Mouse (Mus musculus): Measurements from ENCODE around the gene Ush1c.
A peak's percentile ranks its signal among the peaks of the same experiment; 100 is the strongest.

Gene Ush1c

GRCm38 (mm10) chr7:46238346-46238745 lies at the start of gene Ush1c:
Gene Ush1c, minus strand, starts transcription at chr7:46238503.
- Histone ChIP-seq H3K36me3 (ENCODE audit: control insufficient read depth, insufficient read depth, low read length, poor library complexity, severe bottlenecking) (no peaks in the 10 kb centered on the region), H3K27me3 (ENCODE audit: control insufficient read depth, insufficient read depth, low read length, poor library complexity, severe bottlenecking) (no peaks in the 10 kb centered on the region)
- DNase-seq (ENCODE audit: low read depth, low spot score): no peak

- H3K36me3 ChIP-seq (ENCODE audit: control insufficient read depth, insufficient read depth, low read length, poor library complexity, severe bottlenecking): no peaks in the 10 kb centered on the region
- no peak for DNase-seq (ENCODE audit: low read depth, low spot score)
- no peaks in the 10 kb centered on the region for H3K27me3 ChIP-seq (ENCODE audit: control insufficient read depth, insufficient read depth, low read length, poor library complexity, severe bottlenecking)
These were observed 48.7 kb upstream of the Ush1c start for GRCm38 (mm10) chr7:46287051-46287450.

- Histone ChIP-seq H3K36me3 (ENCODE audit: control insufficient read depth, insufficient read depth, low read length, poor library complexity, severe bottlenecking) (no peaks in the 10 kb centered on the region), H3K27me3 (ENCODE audit: control insufficient read depth, insufficient read depth, low read length, poor library complexity, severe bottlenecking) (no peaks in the 10 kb centered on the region)
- no peak for DNase-seq (ENCODE audit: low read depth, low spot score)
These were observed 48.1 kb upstream of the Ush1c start for GRCm38 (mm10) chr7:46286391-46286790.

- DNase-seq (ENCODE audit: low read depth, low spot score): no peak
- H3K36me3 ChIP-seq (ENCODE audit: control insufficient read depth, insufficient read depth, low read length, poor library complexity, severe bottlenecking): no peaks in the 10 kb centered on the region
- no peaks in the 10 kb centered on the region for H3K27me3 ChIP-seq (ENCODE audit: control insufficient read depth, insufficient read depth, low read length, poor library complexity, severe bottlenecking)
These were observed 47.0 kb upstream of the Ush1c start for GRCm38 (mm10) chr7:46285161-46285839.

GRCm38 (mm10) chr7:46283681-46284080 lies 45.4 kb upstream of the Ush1c start:
- Histone ChIP-seq H3K27me3 (ENCODE audit: control insufficient read depth, insufficient read depth, low read length, poor library complexity, severe bottlenecking) (no peaks in the 10 kb centered on the region), H3K36me3 (ENCODE audit: control insufficient read depth, insufficient read depth, low read length, poor library complexity, severe bottlenecking) (no peaks in the 10 kb centered on the region)
- DNase-seq (ENCODE audit: low read depth, low spot score): no peak

GRCm38 (mm10) chr7:46282276-46282675 lies 44.0 kb upstream of the Ush1c start:
- DNase-seq (ENCODE audit: low read depth, low spot score): no peak
- H3K27me3 ChIP-seq (ENCODE audit: control insufficient read depth, insufficient read depth, low read length, poor library complexity, severe bottlenecking): no peaks in the 10 kb centered on the region
- H3K36me3 ChIP-seq (ENCODE audit: control insufficient read depth, insufficient read depth, low read length, poor library complexity, severe bottlenecking): no peaks in the 10 kb centered on the region

- Histone ChIP-seq H3K27me3 (ENCODE audit: control insufficient read depth, insufficient read depth, low read length, poor library complexity, severe bottlenecking) (no peaks in the 10 kb centered on the region), H3K36me3 (ENCODE audit: control insufficient read depth, insufficient read depth, low read length, poor library complexity, severe bottlenecking) (no peaks in the 10 kb centered on the region)
- no peak for DNase-seq (ENCODE audit: low read depth, low spot score)
These were observed 42.6 kb upstream of the Ush1c start for GRCm38 (mm10) chr7:46280896-46281295.

GRCm38 (mm10) chr7:46279946-46280345 lies 41.6 kb upstream of the Ush1c start:
- Histone ChIP-seq H3K27me3 (ENCODE audit: control insufficient read depth, insufficient read depth, low read length, poor library complexity, severe bottlenecking) (no peaks in the 10 kb centered on the region), H3K36me3 (ENCODE audit: control insufficient read depth, insufficient read depth, low read length, poor library complexity, severe bottlenecking) (no peaks in the 10 kb centered on the region)
- peak; percentile 85 for DNase-seq (ENCODE audit: low read depth, low spot score)

GRCm38 (mm10) chr7:46276156-46276555 lies 37.9 kb upstream of the Ush1c start:
- no peak for DNase-seq (ENCODE audit: low read depth, low spot score)
- H3K36me3 ChIP-seq (ENCODE audit: control insufficient read depth, insufficient read depth, low read length, poor library complexity, severe bottlenecking): no peaks in the 10 kb centered on the region
- no peaks in the 10 kb centered on the region for H3K27me3 ChIP-seq (ENCODE audit: control insufficient read depth, insufficient read depth, low read length, poor library complexity, severe bottlenecking)

- Histone ChIP-seq H3K36me3 (ENCODE audit: control insufficient read depth, insufficient read depth, low read length, poor library complexity, severe bottlenecking) (no peaks in the 10 kb centered on the region), H3K27me3 (ENCODE audit: control insufficient read depth, insufficient read depth, low read length, poor library complexity, severe bottlenecking) (no peaks in the 10 kb centered on the region)
- peak; percentile 6 for DNase-seq (ENCODE audit: low read depth, low spot score)
These were observed 13.5 kb upstream of the Ush1c start for GRCm38 (mm10) chr7:46251841-46252240.

GRCm38 (mm10) chr7:46247606-46248005 lies 9.3 kb upstream of the Ush1c start:
- Histone ChIP-seq H3K27me3 (ENCODE audit: control insufficient read depth, insufficient read depth, low read length, poor library complexity, severe bottlenecking) (no peaks in the 10 kb centered on the region), H3K36me3 (ENCODE audit: control insufficient read depth, insufficient read depth, low read length, poor library complexity, severe bottlenecking) (no peaks in the 10 kb centered on the region)
- no peak for DNase-seq (ENCODE audit: low read depth, low spot score)

- DNase-seq (ENCODE audit: low read depth, low spot score): no peak
- Histone ChIP-seq H3K27me3 (ENCODE audit: control insufficient read depth, insufficient read depth, low read length, poor library complexity, severe bottlenecking) (no peaks in the 10 kb centered on the region), H3K36me3 (ENCODE audit: control insufficient read depth, insufficient read depth, low read length, poor library complexity, severe bottlenecking) (no peaks in the 10 kb centered on the region)
These were observed 8.6 kb upstream of the Ush1c start for GRCm38 (mm10) chr7:46246876-46247275.

- DNase-seq (ENCODE audit: low read depth, low spot score): no peak
- no peaks in the 10 kb centered on the region for H3K36me3 ChIP-seq (ENCODE audit: control insufficient read depth, insufficient read depth, low read length, poor library complexity, severe bottlenecking)
- no peaks in the 10 kb centered on the region for H3K27me3 ChIP-seq (ENCODE audit: control insufficient read depth, insufficient read depth, low read length, poor library complexity, severe bottlenecking)
These were observed 2.4 kb upstream of the Ush1c start, which contains the start of gene Otog for GRCm38 (mm10) chr7:46240696-46241095. Gene Otog, plus strand, starts transcription at chr7:46240987.

GRCm38 (mm10) chr7:46240091-46240490 lies 1.8 kb upstream of the Ush1c start:
- no peak for DNase-seq (ENCODE audit: low read depth, low spot score)
- Histone ChIP-seq H3K27me3 (ENCODE audit: control insufficient read depth, insufficient read depth, low read length, poor library complexity, severe bottlenecking) (no peaks in the 10 kb centered on the region), H3K36me3 (ENCODE audit: control insufficient read depth, insufficient read depth, low read length, poor library complexity, severe bottlenecking) (no peaks in the 10 kb centered on the region)

- no peaks in the 10 kb centered on the region for H3K27me3 ChIP-seq (ENCODE audit: control insufficient read depth, insufficient read depth, low read length, poor library complexity, severe bottlenecking)
- no peak for DNase-seq (ENCODE audit: low read depth, low spot score)
- no peaks in the 10 kb centered on the region for H3K36me3 ChIP-seq (ENCODE audit: control insufficient read depth, insufficient read depth, low read length, poor library complexity, severe bottlenecking)
These were observed 1.1 kb downstream of the Ush1c start for GRCm38 (mm10) chr7:46237192-46237591.

- no peaks in the 10 kb centered on the region for H3K27me3 ChIP-seq (ENCODE audit: control insufficient read depth, insufficient read depth, low read length, poor library complexity, severe bottlenecking)
- no peak for DNase-seq (ENCODE audit: low read depth, low spot score)
- no peaks in the 10 kb centered on the region for H3K36me3 ChIP-seq (ENCODE audit: control insufficient read depth, insufficient read depth, low read length, poor library complexity, severe bottlenecking)
These were observed 1.9 kb downstream of the Ush1c start for GRCm38 (mm10) chr7:46236363-46236762.

Measured in splenic B cell, adult 2 months (primary cell).